Mouse (Mus musculus): ENCODE data around the gene Ntf5. TPM values are rescaled to one million over a fixed set of nuclear protein-coding genes. Genes with fewer than 3 reads are reported as not detected.
A peak's percentile ranks its signal among the peaks of the same experiment; 100 is the strongest.
"Not testable (repeated sequence)": the region's sequence is repeated elsewhere in the genome, so short reads cannot be mapped to it uniquely, and the experiment has no call there.

The Ntf5 gene
- polyA plus RNA-seq, 1 experiment from 2014 or later = 4.1 TPM

DNA sequence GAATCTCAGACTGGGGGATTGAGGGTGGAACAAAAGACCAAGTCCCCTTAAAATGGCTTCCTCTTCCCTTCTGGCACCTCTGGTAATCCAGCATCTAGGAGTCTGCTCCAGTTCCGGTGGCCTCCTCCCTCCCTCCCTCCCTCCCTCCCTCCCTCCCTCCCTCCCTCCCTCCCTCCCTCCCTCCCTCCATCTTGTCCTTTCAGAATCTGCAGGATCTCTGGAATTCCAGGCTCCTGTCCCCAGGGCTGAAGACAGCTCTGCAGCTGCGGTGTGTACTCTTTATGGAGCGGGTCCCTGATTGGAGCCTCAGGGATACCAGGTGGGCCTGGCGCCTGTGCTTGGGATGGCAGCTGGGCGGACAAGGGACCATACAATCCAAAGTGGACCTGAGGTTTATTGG, 47.8 kb downstream of the Ntf5 start:
- Histone ChIP-seq H3K9ac (replicated peaks; ENCODE audit: low read depth, low read length) (no peak overlapping the region), H3K9me3 (ENCODE audit: control insufficient read depth, low read depth, low read length) (no peaks in the 10 kb centered on the region), H3K4me2 (replicated peaks; ENCODE audit: low read depth, low read length) (peak overlapping the region; percentile 41; the same call in 1 of the 2 replicates), H3K4me1 (ENCODE audit: control insufficient read depth, insufficient read depth, low read length) (peaks cover 35% of the 10 kb centered on the region), H3K27me3 (ENCODE audit: control insufficient read depth, insufficient read depth, low read length) (no peaks in the 10 kb centered on the region), H3K36me3 (ENCODE audit: control insufficient read depth, insufficient read depth, low read length) (peaks cover 27% of the 10 kb centered on the region), H3K4me3 (ENCODE audit: low read depth, low read length) (no peak overlapping the region), H3K27ac (ENCODE audit: low read length) (peak overlapping the region; percentile 75)
- WGBS = 44% methylated on average over 4 of the region's 5 CpGs
- no peak for ATAC-seq (ENCODE audit: insufficient number of reproducible peaks, insufficient read depth, low FRiP score, low read depth)

DNA sequence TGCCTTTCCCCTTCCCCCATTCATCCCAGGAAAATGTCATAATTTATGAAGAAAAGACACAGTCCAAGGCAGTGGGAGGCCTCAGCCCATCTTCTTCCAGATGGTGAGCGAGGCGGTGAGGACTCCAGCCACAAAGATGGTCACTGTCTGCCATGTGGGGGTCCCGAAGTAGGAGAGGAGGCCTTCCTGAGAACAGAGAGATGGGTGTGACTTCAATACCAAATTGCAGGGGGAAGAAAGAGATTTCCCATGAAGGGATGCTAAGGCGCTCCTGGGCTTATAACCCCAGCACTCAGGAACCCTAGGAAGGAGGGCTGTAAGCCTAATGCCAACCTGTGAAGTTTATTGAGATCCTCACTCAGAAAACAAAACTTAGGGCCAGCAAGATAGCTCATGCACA, 48.3 kb downstream of the Ntf5 start:
- peaks cover 34% of the 10 kb centered on the region for H3K4me1 ChIP-seq (ENCODE audit: control insufficient read depth, insufficient read depth, low read length)
- no peak for ATAC-seq (ENCODE audit: insufficient number of reproducible peaks, insufficient read depth, low FRiP score, low read depth)
- peak overlapping the region; percentile 75; the same call in 1 of the 2 replicates for H3K27ac ChIP-seq (ENCODE audit: low read length)
- no peak overlapping the region for H3K4me3 ChIP-seq (ENCODE audit: low read depth, low read length)
- 84% methylated on average over 4 of the region's 4 CpGs for WGBS
- no peaks in the 10 kb centered on the region for H3K27me3 ChIP-seq (ENCODE audit: control insufficient read depth, insufficient read depth, low read length)
- peaks cover 27% of the 10 kb centered on the region for H3K36me3 ChIP-seq (ENCODE audit: control insufficient read depth, insufficient read depth, low read length)
- no peaks in the 10 kb centered on the region for H3K9me3 ChIP-seq (ENCODE audit: control insufficient read depth, low read depth, low read length)
- no peak overlapping the region for H3K4me2 ChIP-seq (replicated peaks; ENCODE audit: low read depth, low read length)
- H3K9ac ChIP-seq (replicated peaks; ENCODE audit: low read depth, low read length) = no peak overlapping the region

DNA sequence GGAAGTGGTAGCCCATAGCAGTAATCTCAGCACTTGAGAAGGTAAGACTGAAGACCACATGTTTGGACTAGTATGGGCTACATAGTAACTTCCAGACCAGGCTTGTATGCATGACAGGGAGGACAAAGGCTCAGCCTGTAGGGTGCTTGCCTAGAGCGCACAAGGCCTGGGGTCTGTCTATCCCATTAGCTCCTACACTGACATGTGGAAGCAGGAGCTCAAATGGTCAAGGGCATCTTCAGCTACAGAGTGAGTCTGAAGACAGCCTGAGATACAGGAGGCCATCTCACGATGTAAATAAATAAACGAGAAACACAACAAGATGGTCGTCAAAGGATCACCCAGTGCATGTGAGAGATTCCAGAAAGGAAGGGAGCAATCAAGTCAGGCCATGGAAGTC, 48.8 kb downstream of the Ntf5 start:
- no peak overlapping the region for H3K4me2 ChIP-seq (replicated peaks; ENCODE audit: low read depth, low read length)
- no peaks in the 10 kb centered on the region for H3K27me3 ChIP-seq (ENCODE audit: control insufficient read depth, insufficient read depth, low read length)
- no peak overlapping the region for H3K9ac ChIP-seq (replicated peaks; ENCODE audit: low read depth, low read length)
- no peak overlapping the region for H3K27ac ChIP-seq (ENCODE audit: low read length)
- H3K9me3 ChIP-seq (ENCODE audit: control insufficient read depth, low read depth, low read length) = no peaks in the 10 kb centered on the region
- peaks cover 29% of the 10 kb centered on the region for H3K4me1 ChIP-seq (ENCODE audit: control insufficient read depth, insufficient read depth, low read length)
- H3K36me3 ChIP-seq (ENCODE audit: control insufficient read depth, insufficient read depth, low read length) = peaks cover 27% of the 10 kb centered on the region
- 84% methylated on average over 4 of the region's 4 CpGs for WGBS
- H3K4me3 ChIP-seq (ENCODE audit: low read depth, low read length) = no peak overlapping the region
- no peak for ATAC-seq (ENCODE audit: insufficient number of reproducible peaks, insufficient read depth, low FRiP score, low read depth)

DNA sequence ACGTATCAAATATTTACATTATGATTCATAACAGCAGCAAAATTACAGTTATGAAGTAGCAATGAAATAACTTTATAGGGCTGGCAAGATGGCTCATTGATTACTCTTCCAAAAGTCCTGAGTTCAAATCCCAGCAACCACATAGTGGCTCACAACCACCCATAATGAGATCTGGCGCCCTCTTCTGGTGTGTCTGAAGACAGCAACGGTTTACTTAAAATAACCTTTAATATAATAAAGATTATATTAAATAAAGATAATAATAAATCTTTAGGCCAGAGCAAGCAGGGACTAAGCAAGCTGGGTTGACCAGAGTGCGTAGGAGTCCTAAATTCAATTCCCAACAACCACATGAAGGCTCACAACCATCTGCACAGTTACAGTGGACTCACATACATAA, 49.4 kb downstream of the Ntf5 start:
- WGBS = 75% methylated on average over 4 of the region's 4 CpGs
- not testable (repeated sequence) for H3K4me2 ChIP-seq (replicated peaks; ENCODE audit: low read depth, low read length); H3K9me3 ChIP-seq (ENCODE audit: control insufficient read depth, low read depth, low read length); H3K4me3 ChIP-seq (ENCODE audit: low read depth, low read length); H3K27me3 ChIP-seq (ENCODE audit: control insufficient read depth, insufficient read depth, low read length); ATAC-seq (ENCODE audit: insufficient number of reproducible peaks, insufficient read depth, low FRiP score, low read depth); H3K9ac ChIP-seq (replicated peaks; ENCODE audit: low read depth, low read length); H3K27ac ChIP-seq (ENCODE audit: low read length)
- H3K36me3 ChIP-seq (ENCODE audit: control insufficient read depth, insufficient read depth, low read length) = peaks cover 22% of the 10 kb centered on the region
- H3K4me1 ChIP-seq (ENCODE audit: control insufficient read depth, insufficient read depth, low read length) = peaks cover 23% of the 10 kb centered on the region

DNA sequence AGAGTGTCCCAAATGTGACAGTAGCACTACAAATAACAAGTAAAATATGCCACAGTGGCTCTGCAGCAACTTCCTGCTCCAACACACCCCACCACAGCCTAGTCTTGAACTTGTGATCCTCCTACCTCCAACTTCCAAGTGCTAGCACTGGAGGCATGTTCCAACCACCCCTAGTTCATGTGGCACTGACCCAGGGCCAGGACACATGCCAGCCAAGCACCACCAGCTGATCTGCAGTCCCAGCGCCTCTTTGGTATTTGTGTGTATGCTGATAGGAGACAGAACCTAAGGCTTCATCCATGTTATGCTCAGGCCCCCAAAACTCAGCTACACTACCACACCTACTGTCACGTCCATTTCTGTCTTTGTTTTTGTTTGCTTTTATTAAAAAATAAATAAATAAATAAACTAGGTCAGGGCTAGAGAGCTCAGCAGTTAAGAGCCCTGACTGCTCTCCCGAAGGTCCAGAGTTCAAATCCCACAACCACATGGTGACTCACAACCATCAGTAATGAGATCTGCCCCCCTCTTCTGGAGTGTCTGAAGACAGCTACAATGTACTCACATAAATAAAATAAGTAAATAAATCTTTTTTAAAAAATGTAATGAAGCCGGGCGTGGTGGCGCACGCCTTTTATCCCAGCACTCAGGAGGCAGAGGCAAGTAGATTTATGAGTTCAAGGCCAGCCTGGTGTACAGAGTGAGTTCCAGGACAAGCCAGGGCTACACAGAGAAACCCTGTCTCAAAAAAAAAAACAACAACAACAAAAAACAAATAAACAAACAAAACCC, 50.7 kb downstream of the Ntf5 start:
- no peak for ATAC-seq (ENCODE audit: insufficient number of reproducible peaks, insufficient read depth, low FRiP score, low read depth)
- no peak overlapping the region for H3K27ac ChIP-seq (ENCODE audit: low read length)
- peaks cover 16% of the 10 kb centered on the region; the same call in 1 of the 2 replicates for H3K36me3 ChIP-seq (ENCODE audit: control insufficient read depth, insufficient read depth, low read length)
- no peaks in the 10 kb centered on the region for H3K9me3 ChIP-seq (ENCODE audit: control insufficient read depth, low read depth, low read length)
- no peak overlapping the region for H3K9ac ChIP-seq (replicated peaks; ENCODE audit: low read depth, low read length)
- no peaks in the 10 kb centered on the region for H3K27me3 ChIP-seq (ENCODE audit: control insufficient read depth, insufficient read depth, low read length)
- no peak overlapping the region for H3K4me3 ChIP-seq (ENCODE audit: low read depth, low read length)
- H3K4me1 ChIP-seq (ENCODE audit: control insufficient read depth, insufficient read depth, low read length) = peaks cover 18% of the 10 kb centered on the region
- H3K4me2 ChIP-seq (replicated peaks; ENCODE audit: low read depth, low read length) = no peak overlapping the region
- WGBS = 95% methylated on average over 7 of the region's 7 CpGs

DNA sequence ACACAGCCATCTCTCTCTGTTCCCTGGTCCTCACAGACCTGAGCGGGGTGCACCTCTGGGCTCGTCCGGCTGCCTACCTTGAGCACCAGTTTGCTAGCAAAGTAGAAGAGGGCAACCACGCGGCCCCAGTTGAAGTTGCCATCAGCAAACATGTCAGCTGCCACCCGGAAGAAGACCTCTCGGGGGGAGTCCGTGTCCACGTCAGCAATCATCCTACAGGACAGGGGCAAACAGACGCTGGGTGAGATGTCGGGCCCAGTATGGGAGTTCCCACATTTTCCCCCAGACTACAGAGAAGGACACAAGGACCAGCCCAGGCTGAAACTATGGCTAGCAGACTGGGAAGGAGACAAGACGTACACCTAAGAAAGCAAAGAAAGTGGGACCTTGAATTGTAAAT, 51.6 kb downstream of the Ntf5 start:
- Histone ChIP-seq H3K4me2 (replicated peaks; ENCODE audit: low read depth, low read length) (no peak overlapping the region), H3K4me3 (ENCODE audit: low read depth, low read length) (no peak overlapping the region)
- no peak for ATAC-seq (ENCODE audit: insufficient number of reproducible peaks, insufficient read depth, low FRiP score, low read depth)

DNA sequence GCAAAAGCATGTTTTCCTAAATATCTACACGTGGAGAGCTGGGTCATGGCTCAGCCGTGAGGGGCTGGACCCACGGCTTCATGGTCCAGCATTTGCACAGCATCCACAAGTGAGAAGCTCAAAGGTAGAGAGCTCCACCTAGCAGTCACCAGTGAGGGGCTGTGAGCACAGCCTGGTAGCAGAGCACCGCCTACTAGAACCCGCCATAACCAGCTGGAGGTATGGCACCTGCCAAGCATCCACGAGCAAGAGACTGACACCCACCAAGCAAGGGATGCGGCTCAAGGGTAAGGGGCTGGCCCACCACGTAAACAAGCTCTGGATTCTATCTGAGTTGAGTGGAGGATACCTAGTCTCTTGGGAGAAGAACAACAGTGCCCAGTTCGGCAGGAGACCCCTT, 52.1 kb downstream of the Ntf5 start:
- H3K27me3 ChIP-seq (ENCODE audit: control insufficient read depth, insufficient read depth, low read length) = no peaks in the 10 kb centered on the region
- H3K27ac ChIP-seq (ENCODE audit: low read length) = no peak overlapping the region
- no peak overlapping the region for H3K9ac ChIP-seq (replicated peaks; ENCODE audit: low read depth, low read length)
- ATAC-seq (ENCODE audit: insufficient number of reproducible peaks, insufficient read depth, low FRiP score, low read depth) = no peak
- 79% methylated on average over 9 of the region's 9 CpGs for WGBS
- peak overlapping the region; percentile 86; the same call in 1 of the 2 replicates for H3K4me3 ChIP-seq (ENCODE audit: low read depth, low read length)
- H3K9me3 ChIP-seq (ENCODE audit: control insufficient read depth, low read depth, low read length) = no peaks in the 10 kb centered on the region
- H3K4me2 ChIP-seq (replicated peaks; ENCODE audit: low read depth, low read length) = peak overlapping the region; percentile 61
- peaks cover 16% of the 10 kb centered on the region; the same call in 1 of the 2 replicates for H3K36me3 ChIP-seq (ENCODE audit: control insufficient read depth, insufficient read depth, low read length)
- peaks cover 13% of the 10 kb centered on the region for H3K4me1 ChIP-seq (ENCODE audit: control insufficient read depth, insufficient read depth, low read length)

More for the DNA sequence above, 51.6 kb downstream of the Ntf5 start:
- no peaks in the 10 kb centered on the region for H3K9me3 ChIP-seq (ENCODE audit: control insufficient read depth, low read depth, low read length)
- WGBS = 92% methylated on average over 12 of the region's 12 CpGs
- peaks cover 16% of the 10 kb centered on the region; the same call in 1 of the 2 replicates for H3K36me3 ChIP-seq (ENCODE audit: control insufficient read depth, insufficient read depth, low read length)
- H3K27ac ChIP-seq (ENCODE audit: low read length) = no peak overlapping the region
- H3K27me3 ChIP-seq (ENCODE audit: control insufficient read depth, insufficient read depth, low read length) = no peaks in the 10 kb centered on the region
- H3K9ac ChIP-seq (replicated peaks; ENCODE audit: low read depth, low read length) = no peak overlapping the region
- H3K4me1 ChIP-seq (ENCODE audit: control insufficient read depth, insufficient read depth, low read length) = peaks cover 17% of the 10 kb centered on the region

DNA sequence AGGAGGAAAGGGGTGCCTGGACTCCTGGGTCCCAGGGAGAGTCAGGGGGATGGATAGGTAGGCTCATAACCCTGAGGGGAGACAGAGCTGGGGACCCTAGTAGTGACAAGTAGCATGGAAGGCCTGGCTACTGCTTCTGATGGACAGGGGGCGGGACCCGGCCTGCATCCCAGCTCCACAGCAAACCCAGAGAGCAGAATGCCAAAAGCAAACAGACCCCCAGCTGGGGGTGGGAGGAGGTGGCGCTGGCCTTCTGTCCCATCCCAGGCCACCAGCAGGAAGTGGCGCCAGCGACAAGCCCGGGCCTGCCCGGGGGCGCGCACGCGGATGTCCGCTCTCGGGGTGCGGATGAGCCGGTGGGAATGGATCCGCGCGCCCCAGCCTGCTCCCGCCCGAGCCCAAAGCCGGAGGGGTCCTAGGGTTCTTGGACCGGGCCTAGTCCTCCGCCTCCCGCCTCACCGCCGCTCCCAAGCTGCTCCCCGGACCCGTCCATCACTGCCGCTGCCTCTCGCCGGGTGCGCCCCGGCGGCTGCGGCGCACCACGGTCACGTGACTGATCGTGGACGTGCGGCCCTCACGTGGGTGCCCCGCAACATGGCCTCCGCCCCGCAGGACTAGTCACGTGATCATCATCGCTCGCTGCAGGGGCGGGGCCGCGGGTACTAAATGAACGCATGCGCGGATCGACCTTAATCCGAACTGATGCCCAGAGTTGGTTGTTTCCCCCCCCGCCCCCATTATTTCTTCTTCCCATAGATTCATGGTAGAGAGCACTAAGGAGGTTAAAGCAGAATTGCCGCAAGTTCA, 53.0 kb downstream of the Ntf5 start, which contains the start of gene Bax:
Gene Bax (minus strand): TSS at position 616 of the 807 bp plus-strand sequence.
- Histone ChIP-seq H3K9me3 (ENCODE audit: control insufficient read depth, low read depth, low read length) (no peaks in the 10 kb centered on the region), H3K9ac (replicated peaks; ENCODE audit: low read depth, low read length) (peak within 1 kb of the TSS; percentile 83), H3K27me3 (ENCODE audit: control insufficient read depth, insufficient read depth, low read length) (no peaks in the 10 kb centered on the region), H3K27ac (ENCODE audit: low read length) (peak within 1 kb of the TSS; percentile 2; the same call in 1 of the 2 replicates), H3K4me1 (ENCODE audit: control insufficient read depth, insufficient read depth, low read length) (0 out of 2 replicates have a peak, but pooled peaks cover 6% of the 10 kb centered on the region), H3K4me3 (ENCODE audit: low read depth, low read length) (peak within 1 kb of the TSS; percentile 86), H3K4me2 (replicated peaks; ENCODE audit: low read depth, low read length) (peak within 1 kb of the TSS; percentile 61), H3K36me3 (ENCODE audit: control insufficient read depth, insufficient read depth, low read length) (peaks cover 16% of the 10 kb centered on the region; the same call in 1 of the 2 replicates)
- ATAC-seq (ENCODE audit: insufficient number of reproducible peaks, insufficient read depth, low FRiP score, low read depth) = peak; percentile 84
- WGBS = under 1% methylated on average over 58 of the region's 58 CpGs
